Mouse (Mus musculus): ENCODE measurements around the gene Hist1h3c. TPM values are rescaled to one million over a fixed set of nuclear protein-coding genes. Genes with fewer than 3 reads are reported as not detected.

Gene Hist1h3c
- total RNA-seq, 1 experiment from 2014 or later: not detected

Other genes with a start within 250 kb of the Hist1h3c start
- 24.5 to 149 TPM (median 46.4 TPM) in 3 replicates for gene Hist1h4h, start 214.6 kb downstream of the Hist1h3c start, total RNA-seq (2017)
- gene Hist1h2af, start 211.7 kb downstream of the Hist1h3c start, total RNA-seq (2017): 1.4 to 11.6 TPM in 2 of 3 replicates, not detected in the other
- gene Hist1h3g, start 210.2 kb downstream of the Hist1h3c start, total RNA-seq (2017): not detected in 3 replicates
- gene Hist1h2bh, start 202.2 kb downstream of the Hist1h3c start, total RNA-seq (2017): 0.21 to 4.4 TPM (median 2.1 TPM) in 3 replicates
- 0.53 to 21.8 TPM (median 16.4 TPM) in 3 replicates for gene Hist1h3f, start 201.6 kb downstream of the Hist1h3c start, total RNA-seq (2017)
- gene Hist1h4f, start 194.0 kb downstream of the Hist1h3c start, total RNA-seq (2017): 42.2 to 123 TPM (median 49.9 TPM) in 3 replicates
- 16.3 to 25.9 TPM (median 21.9 TPM) in 3 replicates for gene Hist1h1d, start 192.3 kb downstream of the Hist1h3c start, total RNA-seq (2017)
- gene Hist1h3e, start 183.2 kb downstream of the Hist1h3c start, total RNA-seq (2017): 12.4 to 48.1 TPM (median 39.4 TPM) in 3 replicates
- 6.1 to 28.4 TPM (median 15.0 TPM) in 3 replicates for gene Hist1h2ae, start 174.4 kb downstream of the Hist1h3c start, total RNA-seq (2017)
- gene Hist1h2bg, start 174.2 kb downstream of the Hist1h3c start, total RNA-seq (2017): 86.4 to 193 TPM (median 86.9 TPM) in 3 replicates
- 19.2 to 51.4 TPM (median 45.4 TPM) in 3 replicates for gene Hist1h2bf, start 171.4 kb downstream of the Hist1h3c start, total RNA-seq (2017)
- 1.5 to 92.8 TPM (median 16.7 TPM) in 3 replicates for gene Hist1h2ad, start 171.2 kb downstream of the Hist1h3c start, total RNA-seq (2017)
- 1.5 to 3.3 TPM (median 2.1 TPM) in 3 replicates for gene Hist1h3d, start 169.8 kb downstream of the Hist1h3c start, total RNA-seq (2017)
- 78.9 to 170 TPM (median 90.0 TPM) in 3 replicates for gene Hist1h4d, start 164.0 kb downstream of the Hist1h3c start, total RNA-seq (2017)
- gene Hist1h2be, start 124.5 kb downstream of the Hist1h3c start, total RNA-seq (2017): 13.1 to 35.9 TPM (median 14.5 TPM) in 3 replicates
- 81.6 to 216 TPM (median 97.2 TPM) in 3 replicates for gene Hist1h1e, start 123.0 kb downstream of the Hist1h3c start, total RNA-seq (2017)
- 5.0 to 8.9 TPM (median 8.3 TPM) in 3 replicates for gene Hist1h2ac, start 61.7 kb downstream of the Hist1h3c start, total RNA-seq (2017)
- gene Hist1h2bc, start 61.4 kb downstream of the Hist1h3c start, total RNA-seq (2017): 28.7 to 101 TPM (median 49.7 TPM) in 3 replicates
- gene Hist1h1t, start 49.8 kb downstream of the Hist1h3c start, total RNA-seq (2017): not detected in 3 replicates
- 82.1 to 150 TPM (median 93.5 TPM) in 3 replicates for gene Hist1h4c, start 47.1 kb downstream of the Hist1h3c start, total RNA-seq (2017)
- 90.6 to 170 TPM (median 150 TPM) in 3 replicates for gene Hfe, start 34.7 kb downstream of the Hist1h3c start, total RNA-seq (2017)
- 589 to 739 TPM (median 677 TPM) in 3 replicates for gene Hist1h1c, start 6.8 kb downstream of the Hist1h3c start, total RNA-seq (2017)
- gene Hist1h2bb, start 1.1 kb upstream of the Hist1h3c start, total RNA-seq (2017): 151 to 300 TPM (median 178 TPM) in 3 replicates
- 64.3 to 74.6 TPM in 2 of 3 replicates, not detected in the other for gene Hist1h2ab, start 5.5 kb upstream of the Hist1h3c start, total RNA-seq (2017)
- gene Hist1h3b, start 6.7 kb upstream of the Hist1h3c start, total RNA-seq (2017): 9.7 TPM in 1 of 3 replicates, not detected in the others
- 10.8 to 62.1 TPM (median 12.1 TPM) in 3 replicates for gene Hist1h4b, start 11.4 kb upstream of the Hist1h3c start, total RNA-seq (2017)
- gene Hist1h4a, start 15.6 kb upstream of the Hist1h3c start, total RNA-seq (2017): 43.2 to 186 TPM (median 59.3 TPM) in 3 replicates
- gene Hist1h3a, start 16.8 kb upstream of the Hist1h3c start, total RNA-seq (2017): 4.6 to 86.2 TPM (median 18.3 TPM) in 3 replicates
- gene Hist1h1a, start 18.1 kb upstream of the Hist1h3c start, total RNA-seq (2017): 55.4 to 86.3 TPM (median 64.8 TPM) in 3 replicates
- not detected in 3 replicates for gene Trim38, start 24.3 kb upstream of the Hist1h3c start, total RNA-seq (2017)
- not detected in 3 replicates for gene Slc17a2, start 61.4 kb upstream of the Hist1h3c start, total RNA-seq (2017)
- not detected in 3 replicates for gene Slc17a3, start 93.8 kb upstream of the Hist1h3c start, total RNA-seq (2017)
- not detected in 3 replicates for gene Slc17a1, start 122.1 kb upstream of the Hist1h3c start, total RNA-seq (2017)
- gene Slc17a4, start 169.4 kb upstream of the Hist1h3c start, total RNA-seq (2017): not detected in 3 replicates
- gene Hist1h2ba, start 188.6 kb upstream of the Hist1h3c start, total RNA-seq (2017): not detected in 3 replicates
- not detected in 3 replicates for gene Hist1h2aa, start 188.9 kb upstream of the Hist1h3c start, total RNA-seq (2017)
- gene Scgn, start 245.6 kb upstream of the Hist1h3c start, total RNA-seq (2017): not detected in 3 replicates